Mouse (Mus musculus) MEL (cell line): Measurements from ENCODE around the gene Aatk. TPM values are rescaled to one million over a fixed set of nuclear protein-coding genes. Genes with fewer than 3 reads are reported as not detected.

Source experiments
- DNase-seq: peaks from one replicate; pipeline ENCODE4 v3.0.0; 2011; ENCODE audit warnings: low read depth, low spot score
- H3K27ac ChIP-seq: 2 replicates; pipeline ENCODE4 v1.5.1; 2012; ENCODE audit warnings: low read depth, mild to moderate bottlenecking, control low read depth, low read length, moderate library complexity; ENCODE audit not compliant: control insufficient read depth
- H3K27me3 ChIP-seq, 2 experiments: fragments of 150-350 bp in 1 of 2; sonication (generic) in 1 of 2; 2 replicates each; pipeline ENCODE4 v1.6.1; 2012; ENCODE audit warnings: low read length in 2 of 2, mild to moderate bottlenecking in 2 of 2, improper control_type of control experiment in 1 of 2, moderate library complexity in 1 of 2; ENCODE audit not compliant: insufficient read depth in 2 of 2, control insufficient read depth in 1 of 2
- H3K36me3 ChIP-seq, 2 experiments: 2 replicates each; pipeline ENCODE4 v1.6.1; 2012 to 2014; ENCODE audit warnings: low read length in 2 of 2, improper control_type of control experiment in 1 of 2, inconsistent platforms in 1 of 2, mild to moderate bottlenecking in 1 of 2; ENCODE audit not compliant: insufficient read depth in 2 of 2, control insufficient read depth in 1 of 2
- H3K4me1 ChIP-seq, 2 experiments: fragments of 150-350 bp in 1 of 2; sonication (generic) in 1 of 2; 2 replicates each; pipeline ENCODE4 v1.6.1; 2012; ENCODE audit warnings: low read length in 2 of 2, improper control_type of control experiment in 1 of 2, mild to moderate bottlenecking in 1 of 2; ENCODE audit not compliant: insufficient read depth in 2 of 2, control insufficient read depth in 1 of 2
- H3K4me3 ChIP-seq, 2 experiments: fragments of 150-350 bp in 1 of 2; sonication (generic) in 1 of 2; 2 replicates each; pipeline ENCODE4 v1.5.1; 2012; ENCODE audit warnings: low read depth in 2 of 2, low read length in 2 of 2, mild to moderate bottlenecking in 2 of 2, moderate library complexity in 2 of 2, control low read depth in 1 of 2, improper control_type of control experiment in 1 of 2; ENCODE audit not compliant: control insufficient read depth in 1 of 2, insufficient read depth in 1 of 2
- H3K79me2 ChIP-seq: 2 replicates; pipeline ENCODE4 v1.6.1; 2012; ENCODE audit warnings: mild to moderate bottlenecking, low read length, moderate library complexity; ENCODE audit not compliant: control insufficient read depth, poor library complexity, insufficient read depth
- H3K9ac ChIP-seq: 2 replicates; pipeline ENCODE4 v1.6.1; 2012; ENCODE audit warnings: low read depth, mild to moderate bottlenecking, control low read depth, low read length, moderate library complexity; ENCODE audit not compliant: control insufficient read depth, poor library complexity, severe bottlenecking
- H3K9me3 ChIP-seq: fragments of 150-350 bp; sonication (generic); replicated peaks from 2 replicates; pipeline ENCODE4 v1.6.1; 2012; ENCODE audit warnings: mild to moderate bottlenecking, low read length, improper control_type of control experiment, moderate library complexity; ENCODE audit not compliant: insufficient read depth
- EP300 ChIP-seq, 2 experiments: IDR thresholded peaks; 2 replicates each; pipeline ENCODE4 v1.6.1; 2011; ENCODE audit warnings: improper control_type of control experiment in 2 of 2, low read length in 2 of 2, low read depth in 1 of 2, mild to moderate bottlenecking in 1 of 2
- HCFC1 ChIP-seq: IDR thresholded peaks from 2 replicates; pipeline ENCODE4 v1.6.1; 2012; ENCODE audit warnings: low read depth, mild to moderate bottlenecking, inconsistent platforms, low read length, improper control_type of control experiment, moderate library complexity
- JUND ChIP-seq: IDR thresholded peaks from 2 replicates; pipeline ENCODE4 v1.6.1; 2011; ENCODE audit warnings: low read depth, mild to moderate bottlenecking, improper control_type of control experiment, low read length
- MAX ChIP-seq: IDR thresholded peaks from 2 replicates; pipeline ENCODE4 v1.6.1; 2011; ENCODE audit warnings: low read length, improper control_type of control experiment
- MAZ ChIP-seq: IDR thresholded peaks from 2 replicates; pipeline ENCODE4 v1.6.1; 2012; ENCODE audit warnings: low read depth, mild to moderate bottlenecking, inconsistent platforms, low read length, improper control_type of control experiment
- MYB ChIP-seq: IDR thresholded peaks from 2 replicates; pipeline ENCODE4 v1.6.1; 2011; ENCODE audit warnings: mild to moderate bottlenecking, low read depth, low read length, improper control_type of control experiment
- NRF1 ChIP-seq: IDR thresholded peaks from 2 replicates; pipeline ENCODE4 v1.6.1; 2014; ENCODE audit warnings: low read depth, mild to moderate bottlenecking, inconsistent platforms, low read length, improper control_type of control experiment, moderate library complexity; ENCODE audit not compliant: poor library complexity, insufficient read depth, severe bottlenecking
- POLR2AphosphoS2 ChIP-seq: IDR thresholded peaks from 2 replicates; pipeline ENCODE4 v1.6.1; 2011; ENCODE audit warnings: low read length, improper control_type of control experiment
- POLR2AphosphoS5 ChIP-seq: IDR thresholded peaks from 2 replicates; pipeline ENCODE4 v1.6.1; 2012; ENCODE audit warnings: low read depth, borderline replicate concordance, mild to moderate bottlenecking, inconsistent platforms, low read length, moderate library complexity, mixed read lengths
- RAD21 ChIP-seq: IDR thresholded peaks from 2 replicates; pipeline ENCODE4 v1.6.1; 2011; ENCODE audit warnings: mild to moderate bottlenecking, low read depth, low read length, improper control_type of control experiment
- SIN3A ChIP-seq: IDR thresholded peaks from 2 replicates; pipeline ENCODE4 v1.6.1; 2012; ENCODE audit warnings: low read length, improper control_type of control experiment, inconsistent platforms
- TCF12 ChIP-seq: IDR thresholded peaks from 2 replicates; pipeline ENCODE4 v1.6.1; 2014; ENCODE audit warnings: low read depth, mild to moderate bottlenecking, inconsistent platforms, low read length, improper control_type of control experiment, moderate library complexity
- USF2 ChIP-seq, 2 experiments: IDR thresholded peaks; 2 replicates each; pipeline ENCODE4 v1.6.1; 2011 to 2012; ENCODE audit warnings: improper control_type of control experiment in 2 of 2, low read length in 2 of 2, borderline replicate concordance in 1 of 2, inconsistent platforms in 1 of 2, low read depth in 1 of 2, mild to moderate bottlenecking in 1 of 2; ENCODE audit not compliant: insufficient read depth in 1 of 2
- polyA plus RNA-seq, 2 experiments: library from polyadenylated mRNA; stranded (reverse) in 1 of 2; unstranded in 1 of 2; fragments of >175 nt in 1 of 2; fragments of >200 nt in 1 of 2; gene quantifications; 2 replicates each; pipeline versions ENCODE4 v1.2.1 to v1.2.4; 2012; ENCODE audit warnings: low replicate concordance in 2 of 2, low read depth in 1 of 2; ENCODE audit not compliant: insufficient read length in 2 of 2, insufficient read depth in 1 of 2, missing spikeins in 1 of 2
- total RNA-seq: library from RNA; depleted of rRNA; stranded (reverse); fragments of 300-350 nt; gene quantifications from 2 replicates; pipeline ENCODE4 v1.2.3, GENCODE M21; 2012

Gene Aatk
- total and polyA plus RNA-seq, 3 experiments: 0.04 TPM; not detected in 2

DNA sequence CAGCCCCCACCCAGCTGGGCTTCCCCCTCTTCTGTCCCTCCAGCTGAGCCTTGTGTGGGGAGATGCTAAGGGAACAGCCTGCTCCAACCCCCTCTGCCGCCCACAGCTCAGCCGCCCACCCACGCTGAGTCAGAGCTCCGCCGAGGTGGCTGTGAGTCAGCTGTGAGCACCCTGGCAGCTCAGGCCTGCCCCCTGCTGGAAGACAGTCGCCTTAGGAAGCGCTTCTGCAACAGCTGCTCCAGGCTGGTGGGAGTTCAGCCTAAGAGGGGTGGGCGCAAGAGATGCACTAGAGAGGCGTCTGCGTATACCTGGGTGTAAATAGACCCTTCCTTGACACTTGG, 55.7 kb downstream of the Aatk start (continued):
- TF ChIP-seq USF2 (IDR thresholded peaks at IDR 0.05; ENCODE audit: borderline replicate concordance in 1 of 2, insufficient read depth in 1 of 2, low read depth in 1 of 2, low read length in 2 of 2) (no peak), EP300 (IDR thresholded peaks at IDR 0.05; ENCODE audit: low read depth in 1 of 2, low read length in 2 of 2) (no peak)

DNA sequence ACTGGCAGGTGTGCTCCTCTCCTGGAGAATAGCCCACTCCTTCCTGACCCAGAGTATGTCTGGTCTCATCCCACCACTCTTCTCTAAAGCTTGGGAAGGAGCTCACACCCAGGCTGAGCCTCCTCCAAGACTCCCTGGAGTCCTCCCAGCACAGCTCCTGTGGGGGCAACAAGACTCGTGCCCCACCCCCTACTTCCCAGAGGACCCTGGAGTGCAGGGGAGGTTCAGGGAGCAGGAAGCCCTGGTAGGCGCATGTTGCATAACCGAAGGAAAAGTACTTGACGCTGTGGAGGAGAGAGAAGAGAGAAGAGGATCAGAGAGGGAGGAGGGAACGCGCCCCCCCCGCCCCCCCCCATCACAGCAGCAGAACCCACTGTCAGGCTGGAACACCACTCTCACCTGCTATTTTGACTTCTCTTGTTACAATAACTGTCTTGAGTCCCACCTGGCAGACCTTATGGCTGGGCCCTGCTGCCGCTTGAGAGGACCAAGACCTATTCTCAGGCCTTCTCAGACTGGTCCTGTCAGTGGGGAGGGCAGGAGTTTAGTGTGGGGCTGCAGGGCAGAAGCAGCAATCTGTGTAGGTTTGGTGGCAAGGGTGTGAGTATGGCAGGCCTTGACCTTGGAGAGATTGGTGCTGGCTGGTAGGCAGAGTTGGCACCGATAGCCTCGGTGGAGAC, 56.2 kb downstream of the Aatk start:
- H3K4me3 ChIP-seq: no peak overlapping the region
- 0 out of 2 replicates have a peak, but pooled peaks have one; percentile 17 for TF ChIP-seq MAZ
- TF ChIP-seq TCF12: no peak

DNA sequence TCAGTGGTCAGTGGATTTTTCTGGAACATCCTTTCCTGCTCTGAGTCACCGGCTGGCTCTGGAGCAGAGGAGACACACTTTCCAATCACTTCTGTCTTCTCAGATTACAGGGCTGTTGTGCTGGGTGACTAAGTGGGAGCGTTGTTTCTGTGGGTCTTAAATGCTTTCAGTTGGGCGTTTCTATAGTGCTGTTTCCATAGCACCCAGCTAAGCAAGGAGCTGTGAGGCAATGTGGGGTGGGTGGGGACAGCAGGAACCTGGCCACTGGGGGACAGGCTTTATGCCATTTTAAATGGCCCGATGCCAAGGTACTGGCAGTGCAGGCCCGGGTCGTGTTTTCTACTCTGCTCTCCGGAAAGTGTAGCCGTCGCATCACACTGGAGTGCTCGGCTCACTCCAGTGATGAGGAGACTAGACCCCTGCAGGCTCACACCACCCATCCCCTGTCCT, 57.8 kb downstream of the Aatk start:
- Histone ChIP-seq H3K4me1 (peaks cover 0 to 3% of the 10 kb centered on the region in 2 experiments; a peak in 1 of 4 replicates), H3K36me3 (no peaks in the 10 kb centered on the region; a peak in 1 of 4 replicates), H3K9me3 (no peaks in the 10 kb centered on the region), H3K9ac (no peak overlapping the region), H3K79me2 (no peaks in the 10 kb centered on the region), H3K27ac (no peak overlapping the region), H3K27me3 (no peaks in the 10 kb centered on the region), H3K4me3 (no peak overlapping the region)
- DNase-seq: no peak
- TF ChIP-seq NRF1: no peak
- TF ChIP-seq SIN3A: no peak
- no peak for TF ChIP-seq RAD21
- no peak for TF ChIP-seq MYB
- TF ChIP-seq, all 39 proteins: peak for 0

More for the DNA sequence above, 56.2 kb downstream of the Aatk start:
- Histone ChIP-seq H3K9ac (no peak overlapping the region), H3K4me1 (peaks cover 0 to 3% of the 10 kb centered on the region in 2 experiments; a peak in 1 of 4 replicates), H3K9me3 (no peaks in the 10 kb centered on the region), H3K27me3 (no peaks in the 10 kb centered on the region), H3K79me2 (no peaks in the 10 kb centered on the region), H3K36me3 (no peaks in the 10 kb centered on the region), H3K27ac (no peak overlapping the region)
- no peak for DNase-seq

DNA sequence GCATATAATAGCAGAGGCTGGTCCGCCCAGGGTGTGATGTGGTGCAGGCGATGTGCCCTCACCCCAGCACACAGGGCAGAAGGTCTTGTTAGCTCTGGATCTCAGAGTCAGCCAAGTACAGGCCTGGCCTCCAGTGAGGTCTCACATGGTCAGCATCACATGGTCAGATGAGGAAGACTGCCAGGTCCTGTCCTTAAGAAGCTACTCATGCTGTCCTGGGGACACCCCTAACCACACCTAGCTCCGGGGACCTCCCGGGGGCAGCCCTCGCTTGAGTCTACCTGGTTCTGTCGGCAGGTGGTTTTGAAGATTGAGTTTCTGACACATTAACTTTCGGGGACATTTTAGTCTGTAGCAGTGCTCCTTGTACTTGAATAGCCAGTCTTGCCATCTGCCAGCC, 58.6 kb downstream of the Aatk start:
- Histone ChIP-seq H3K9ac (no peak overlapping the region), H3K79me2 (no peaks in the 10 kb centered on the region), H3K4me1 (peaks cover 0 to 3% of the 10 kb centered on the region in 2 experiments; a peak in 1 of 4 replicates), H3K27me3 (no peaks in the 10 kb centered on the region), H3K36me3 (no peaks in the 10 kb centered on the region; a peak in 1 of 4 replicates), H3K27ac (no peak overlapping the region), H3K9me3 (no peaks in the 10 kb centered on the region), H3K4me3 (no peak overlapping the region)
- no peak for DNase-seq
- no peak for TF ChIP-seq MAX
- no peak for TF ChIP-seq NRF1
- TF ChIP-seq HCFC1: no peak
- TF ChIP-seq JUND: no peak
- no peak for TF ChIP-seq POLR2AphosphoS2
- TF ChIP-seq POLR2AphosphoS5: no peak
